Comparison of ENCODE assay signal across 11 mouse cellular contexts in the genomic region with DNA sequence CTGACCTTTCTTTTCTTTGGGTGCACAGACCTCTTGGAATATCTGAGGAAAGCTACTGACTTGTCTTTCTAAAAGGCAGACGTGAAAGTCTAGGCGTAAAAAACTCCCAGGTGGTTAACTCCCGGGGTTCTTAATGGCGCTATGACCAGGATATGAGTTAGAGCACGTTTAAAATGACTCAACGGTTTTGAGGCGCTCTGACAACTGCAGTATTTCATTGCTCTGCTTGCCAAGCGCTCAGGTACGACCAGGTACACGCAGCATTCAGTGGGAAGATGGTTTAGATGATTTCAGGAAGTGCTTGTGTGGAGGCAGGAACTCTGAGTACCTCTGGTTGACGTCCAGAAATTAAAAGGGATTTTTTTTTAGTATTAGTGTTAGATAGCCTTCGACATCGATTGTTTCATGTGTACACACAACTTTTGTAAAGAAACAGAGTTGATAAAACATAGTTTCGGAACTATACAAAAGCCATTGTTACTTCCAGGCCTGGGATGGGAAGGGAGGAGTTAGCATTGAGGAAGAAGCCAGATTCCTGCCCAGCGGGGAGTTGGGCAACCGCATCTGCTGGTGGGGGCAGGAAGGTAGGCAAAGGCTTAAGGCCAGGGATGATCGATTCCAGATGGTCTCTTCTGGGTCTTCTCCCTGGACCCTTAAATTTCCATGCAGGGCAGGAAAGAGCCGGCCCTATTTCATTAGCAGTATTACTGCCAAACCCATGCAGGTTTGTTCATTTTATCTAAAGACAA. TPM values are rescaled to one million over a fixed set of nuclear protein-coding genes. Genes with fewer than 3 reads are reported as not detected.
DNase-seq lines count a peak whose midpoint lies in the region; ATAC-seq lines count a peak whose summit lies in the region.
"Had no signal": no experiment of that assay in that cellular context is flagged by ENCODE, and none has a peak within 500 bp of the region (broad histone marks: within the 10 kb centered on the region; RNA-seq: fewer than 3 reads in every experiment).

No protein-coding gene starts in this region.

- H3K27me3 ChIP-seq in kidney, embryonic 15.5 days = 0 out of 2 replicates have a peak, but pooled peaks cover 4% of the 10 kb centered on the region
- H3K27me3 ChIP-seq in embryonic facial prominence, embryonic 13.5 days = peaks cover 4% of the 10 kb centered on the region; the same call in 1 of the 2 replicates
- H3K27me3 ChIP-seq: Patski had no signal

- H3K36me3 ChIP-seq in kidney, embryonic 15.5 days = no peaks in the 10 kb centered on the region
- no peaks in the 10 kb centered on the region for H3K36me3 ChIP-seq in embryonic facial prominence, embryonic 13.5 days
- H3K36me3 ChIP-seq: neural tube, embryonic 13.5 days had no signal

- peaks cover 50% of the 10 kb centered on the region for H3K4me1 ChIP-seq in kidney, embryonic 15.5 days
- H3K4me1 ChIP-seq in brown adipose tissue, adult 24 weeks (ENCODE audit: control insufficient read depth, insufficient read depth, insufficient read length, low read length) = peaks cover 11% of the 10 kb centered on the region; the same call in 1 of the 2 replicates
- H3K4me1 ChIP-seq in embryonic facial prominence, embryonic 13.5 days = peaks cover 63% of the 10 kb centered on the region

- no peak overlapping the region for H3K9ac ChIP-seq in kidney, embryonic 15.5 days
- H3K9ac ChIP-seq in embryonic facial prominence, embryonic 13.5 days = no peak overlapping the region
- H3K9ac ChIP-seq: neural tube, embryonic 13.5 days had no signal

- no peak for DNase-seq in kidney, postnatal 4 days
- DNase-seq in mesoderm, embryonic 11.5 days (ENCODE audit: low read depth, low spot score) = peak; percentile 80
- DNase-seq in urinary bladder, postnatal 36 days (ENCODE audit: low spot score in 2 of 2) = no peak
- DNase-seq in spleen, postnatal 4 days (ENCODE audit: low spot score in 2 of 2) = no peak
- DNase-seq in layer of hippocampus, adult 11-12 months (ENCODE audit: low spot score) = no peak

- no peak overlapping the region for H3K4me2 ChIP-seq in kidney, embryonic 15.5 days
- peak overlapping the region; percentile 36 for H3K4me2 ChIP-seq in embryonic facial prominence, embryonic 13.5 days
- H3K4me2 ChIP-seq: neural tube, embryonic 13.5 days had no signal

- ATAC-seq in kidney, embryonic 15.5 days (replicated peaks; ENCODE audit: low FRiP score) = no peak
- ATAC-seq in embryonic facial prominence, embryonic 13.5 days (ENCODE audit: insufficient number of reproducible peaks, insufficient read depth, low FRiP score, low TSS enrichment, low read depth) = no peak
- ATAC-seq: Patski had no signal

- H3K4me3 ChIP-seq in kidney, embryonic 15.5 days (replicated peaks) = no peak overlapping the region
- no peak overlapping the region for H3K4me3 ChIP-seq in brown adipose tissue, adult 24 weeks (ENCODE audit: insufficient read depth, low read depth, low read length)
- no peak overlapping the region for H3K4me3 ChIP-seq in embryonic facial prominence, embryonic 13.5 days
- H3K4me3 ChIP-seq: erythroblast, embryonic 14.5 days; neural tube, embryonic 13.5 days had no signal

- peak overlapping the region; percentile 7; the same call in 1 of the 2 replicates for H3K27ac ChIP-seq in kidney, embryonic 15.5 days
- H3K27ac ChIP-seq in brown adipose tissue, adult 24 weeks (replicated peaks; ENCODE audit: low read depth, low read length) = peak overlapping the region; percentile 6; the same call in 1 of the 2 replicates
- H3K27ac ChIP-seq in embryonic facial prominence, embryonic 13.5 days = peak overlapping the region; percentile 55; the same call in 1 of the 2 replicates
- H3K27ac ChIP-seq: neural tube, embryonic 13.5 days had no signal

- H3K9me3 ChIP-seq in kidney, embryonic 15.5 days (replicated peaks) = no peaks in the 10 kb centered on the region
- no peaks in the 10 kb centered on the region for H3K9me3 ChIP-seq in embryonic facial prominence, embryonic 13.5 days
- H3K9me3 ChIP-seq: neural tube, embryonic 13.5 days had no signal

- WGBS in kidney, embryonic 15.5 days = 21% methylated on average over 18 of the region's 18 CpGs
- 7% methylated on average over 18 of the region's 18 CpGs for WGBS in embryonic facial prominence, embryonic 13.5 days

RNA-seq across cellular contexts. Expression of gene Tmem51, which starts 12.7 kb away (rescaled TPM):
- 29.1 and 29.5 TPM in 2 replicates for polyA plus RNA-seq in kidney, embryonic 15.5 days (2015; fragmentation: Nextera tagmentation; extraction: Ambion mirVana)
- 0.91 and 1.8 TPM in 2 replicates for polyA plus RNA-seq in brown adipose tissue, adult 24 weeks (2012; ENCODE audit: insufficient read depth, insufficient read length, missing spikeins)
- 13.9 and 14.2 TPM in 2 replicates for polyA plus RNA-seq in embryonic facial prominence, embryonic 13.5 days (2015; fragmentation: Nextera tagmentation; extraction: Ambion mirVana)

RNA-seq across cellular contexts. Expression of gene Fhad1, which starts 56.5 kb away (rescaled TPM):
- polyA plus RNA-seq in kidney, embryonic 15.5 days (2015; fragmentation: Nextera tagmentation; extraction: Ambion mirVana) = 0.87 and 1.4 TPM in 2 replicates
- not detected in 2 replicates for polyA plus RNA-seq in brown adipose tissue, adult 24 weeks (2012; ENCODE audit: insufficient read depth, insufficient read length, missing spikeins)
- 0.91 and 1.3 TPM in 2 replicates for polyA plus RNA-seq in embryonic facial prominence, embryonic 13.5 days (2015; fragmentation: Nextera tagmentation; extraction: Ambion mirVana)
- polyA plus RNA-seq: erythroblast, embryonic 14.5 days had no signal
